Mouse (Mus musculus) limb, embryonic 14.5 days (tissue): ENCODE measurements at regions not wholly inside any gene's neighbourhood (a gene's known extent, or its start where the extent isn't known, plus 50 kb on each side); places are given as distances from the start of the nearest gene placed in this dataset.

ENCODE experiments used
- ATAC-seq: fragments of 200-750 bp; cut with Nextera tagmentation; 2 replicates; pipeline ENCODE4 v1.8.0; 2017; ENCODE audit warnings: low read depth, moderate number of reproducible peaks, moderate TSS enrichment; ENCODE audit not compliant: low FRiP score
- DNase-seq: peaks from one replicate; pipeline ENCODE4 v3.0.0-alpha.2; 2015; ENCODE audit warnings: low spot score
- H3K27ac ChIP-seq: fragments of 300-500 bp; sonication (generic); replicated peaks from 2 replicates; pipeline ENCODE4 v1.5.1; 2014; ENCODE audit warnings: low read depth, mild to moderate bottlenecking, low read length, moderate library complexity, mixed read lengths
- H3K27me3 ChIP-seq: fragments of 300-500 bp; sonication (generic); 2 replicates; pipeline ENCODE4 v1.6.1; 2014; ENCODE audit warnings: low read length, mixed read lengths; ENCODE audit not compliant: control insufficient read depth, insufficient read depth
- H3K36me3 ChIP-seq: fragments of 300-500 bp; sonication (generic); 2 replicates; pipeline ENCODE4 v1.6.1; 2014; ENCODE audit warnings: mild to moderate bottlenecking, low read length, moderate library complexity, mixed read lengths; ENCODE audit not compliant: control insufficient read depth, insufficient read depth
- H3K4me1 ChIP-seq: fragments of 300-500 bp; sonication (generic); 2 replicates; pipeline ENCODE4 v1.6.1; 2014; ENCODE audit warnings: antibody characterized with exemption, low read length, mixed read lengths; ENCODE audit not compliant: control insufficient read depth, insufficient read depth
- H3K4me2 ChIP-seq: fragments of 300-500 bp; sonication (generic); replicated peaks from 2 replicates; pipeline ENCODE4 v1.6.1; 2014; ENCODE audit warnings: low read depth, mild to moderate bottlenecking, low read length, moderate library complexity; ENCODE audit not compliant: severe bottlenecking
- H3K4me3 ChIP-seq: fragments of 300-500 bp; sonication (generic); replicated peaks from 2 replicates; pipeline ENCODE4 v1.5.1; 2014; ENCODE audit warnings: low read length
- H3K9ac ChIP-seq: fragments of 300-500 bp; sonication (generic); 2 replicates; pipeline ENCODE4 v1.6.1; 2014; ENCODE audit warnings: mild to moderate bottlenecking, low read depth, low read length, moderate library complexity; ENCODE audit not compliant: severe bottlenecking
- H3K9me3 ChIP-seq: fragments of 300-500 bp; sonication (generic); 2 replicates; pipeline ENCODE4 v1.6.1; 2016; ENCODE audit warnings: low read length; ENCODE audit not compliant: control insufficient read depth
- POLR2A ChIP-seq: fragments of 200-500 bp; IDR thresholded peaks from 2 replicates; pipeline ENCODE4 v1.8.0; 2012; ENCODE audit warnings: inconsistent platforms, mild to moderate bottlenecking, moderate library complexity, borderline replicate concordance; ENCODE audit not compliant: insufficient read depth, insufficient read length; ENCODE audit errors: extremely low read depth
- WGBS: fragments of 180-500 bp; shearing (Covaris S2); extraction: QIAGEN DNeasy Blood & Tissue Kit; methylation state at CpG from one replicate; pipeline ENCODE4 v1.1.7; 2014; 5-methylcytosine and 5-hydroxymethylcytosine counted together

GRCm38 (mm10) chrX:19943305-19943704, 116.1 kb upstream of the Chst7 start:
- no peak for TF ChIP-seq POLR2A
- no peak for ATAC-seq
- 68% methylated on average over 2 of the region's 2 CpGs for WGBS

More at GRCm38 (mm10) chrX:19943305-19943704, 116.1 kb upstream of the Chst7 start:
- H3K4me1 ChIP-seq: no peaks in the 10 kb centered on the region
- H3K27me3 ChIP-seq: no peaks in the 10 kb centered on the region
- H3K4me2 ChIP-seq: no peak overlapping the region
- H3K4me3 ChIP-seq: no peak overlapping the region
- DNase-seq: no peak
- no peaks in the 10 kb centered on the region for H3K36me3 ChIP-seq
- H3K27ac ChIP-seq: no peak overlapping the region
- H3K9me3 ChIP-seq: no peaks in the 10 kb centered on the region
- H3K9ac ChIP-seq: no peak overlapping the region
